Mouse (Mus musculus) G1E (cell line): ENCODE results near the gene Tmem229b.

Source experiments
- CTCF ChIP-seq: IDR thresholded peaks from 2 replicates; pipeline ENCODE4 v1.5.1; 2012; ENCODE audit warnings: low read depth, low read length, inconsistent platforms, mixed read lengths
- GATA1 ChIP-seq: IDR thresholded peaks from 2 replicates; pipeline ENCODE4 v1.6.1; 2012; ENCODE audit warnings: borderline replicate concordance, low read length, inconsistent platforms, mixed read lengths
- GATA2 ChIP-seq: IDR thresholded peaks from 2 replicates; pipeline ENCODE4 v1.6.1; 2012; ENCODE audit warnings: low read depth, low read length, inconsistent platforms, borderline replicate concordance
- POLR2AphosphoS5 ChIP-seq: IDR thresholded peaks from 2 replicates; pipeline ENCODE4 v1.6.1; 2012; ENCODE audit warnings: low read depth, low read length, inconsistent platforms; ENCODE audit not compliant: insufficient replicate concordance
- TAL1 ChIP-seq: conservative IDR thresholded peaks from 2 replicates; pipeline ENCODE4 v1.6.1; 2012; ENCODE audit warnings: low read depth, low read length, inconsistent platforms, mixed read lengths

DNA sequence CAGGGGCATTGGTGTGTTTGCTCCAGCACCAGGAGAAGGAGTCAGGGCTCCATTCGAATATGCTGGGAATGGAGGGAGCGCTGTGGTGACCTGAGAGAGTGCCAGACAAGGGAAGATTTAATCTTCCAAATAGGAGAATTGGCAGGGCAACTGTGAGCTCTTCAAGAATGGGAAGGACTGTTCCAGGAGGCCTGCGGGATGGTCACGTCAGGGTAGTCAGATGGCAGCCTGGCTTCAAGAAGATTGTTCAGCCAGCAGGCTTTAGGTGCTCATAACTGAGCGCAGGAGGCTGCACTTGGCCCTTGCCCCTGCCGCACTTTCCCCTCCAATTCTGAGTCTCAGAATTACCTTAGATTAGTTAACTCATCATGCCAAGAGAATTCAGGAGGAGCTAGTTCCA is 64.5 kb downstream of the Tmem229b start:
- no peak for TF ChIP-seq CTCF
- no peak for TF ChIP-seq GATA1
- TF ChIP-seq POLR2AphosphoS5 = no peak
- TF ChIP-seq GATA2 = no peak
- TF ChIP-seq TAL1 = no peak
